Mouse (Mus musculus) liver, embryonic 15.5 days (tissue): ENCODE data around the gene Arhgap18. TPM values are rescaled to one million over a fixed set of nuclear protein-coding genes. Genes with fewer than 3 reads are reported as not detected.

Experiments used
- ATAC-seq: fragments of 200-750 bp; cut with Nextera tagmentation; 2 replicates; pipeline ENCODE4 v1.8.0; 2017; ENCODE audit warnings: moderate number of reproducible peaks, mild to moderate bottlenecking, moderate library complexity; ENCODE audit not compliant: insufficient read depth
- H3K27ac ChIP-seq: fragments of 300-500 bp; sonication (generic); replicated peaks from 2 replicates; pipeline ENCODE4 v1.5.1; 2015; ENCODE audit warnings: mild to moderate bottlenecking, inconsistent platforms
- H3K27me3 ChIP-seq: fragments of 300-500 bp; sonication (generic); 2 replicates; pipeline ENCODE4 v1.6.1; 2015; ENCODE audit warnings: mild to moderate bottlenecking, inconsistent platforms
- H3K36me3 ChIP-seq: fragments of 300-500 bp; sonication (generic); replicated peaks from 2 replicates; pipeline ENCODE4 v1.6.1; 2015; ENCODE audit warnings: moderate library complexity, mild to moderate bottlenecking, inconsistent platforms
- H3K4me1 ChIP-seq: fragments of 300-500 bp; sonication (generic); replicated peaks from 2 replicates; pipeline ENCODE4 v1.6.1; 2015; ENCODE audit warnings: inconsistent platforms
- H3K4me2 ChIP-seq: fragments of 300-500 bp; sonication (generic); 2 replicates; pipeline ENCODE4 v1.6.1; 2015; ENCODE audit warnings: moderate library complexity, mild to moderate bottlenecking, inconsistent platforms
- H3K4me3 ChIP-seq: fragments of 300-500 bp; sonication (generic); replicated peaks from 2 replicates; pipeline ENCODE4 v1.5.1; 2015; ENCODE audit warnings: mild to moderate bottlenecking, inconsistent platforms
- H3K9ac ChIP-seq: fragments of 300-500 bp; sonication (generic); 2 replicates; pipeline ENCODE4 v1.6.1; 2015; ENCODE audit warnings: moderate library complexity, mild to moderate bottlenecking, inconsistent platforms
- H3K9me3 ChIP-seq: fragments of 300-500 bp; sonication (generic); replicated peaks from 2 replicates; pipeline ENCODE4 v1.6.1; 2016; ENCODE audit warnings: inconsistent platforms
- WGBS: fragments of 180-500 bp; shearing (Covaris S2); methylation state at CpG from one replicate; pipeline ENCODE4 v1.1.7; 2015; ENCODE audit warnings: mixed read lengths; ENCODE audit not compliant: insufficient replicate concordance; 5-methylcytosine and 5-hydroxymethylcytosine counted together
- polyA plus RNA-seq: library from polyadenylated mRNA; unstranded; fragments of >200 nt; fragmentation: Nextera tagmentation; extraction: Ambion mirVana; gene quantifications from 2 replicates; pipeline ENCODE4 v1.2.1, GENCODE M21; 2015

The Arhgap18 gene
- polyA plus RNA-seq, 1 experiment from 2014 or later = 7.2 TPM

- 75% methylated on average over 3 of the region's 3 CpGs for WGBS
- Histone ChIP-seq H3K9me3 (no peaks in the 10 kb centered on the region), H3K4me3 (no peak overlapping the region), H3K27ac (no peak overlapping the region), H3K36me3 (no peaks in the 10 kb centered on the region), H3K9ac (no peak overlapping the region), H3K4me2 (no peak overlapping the region), H3K27me3 (no peaks in the 10 kb centered on the region), H3K4me1 (peaks cover 21% of the 10 kb centered on the region)
- ATAC-seq = no peak
Observed at GRCm38 (mm10) chr10:26832669-26833249, 79.5 kb downstream of the Arhgap18 start.

- H3K27me3 ChIP-seq = no peaks in the 10 kb centered on the region
- no peak overlapping the region for H3K27ac ChIP-seq
- H3K9ac ChIP-seq = no peak overlapping the region
- no peaks in the 10 kb centered on the region for H3K36me3 ChIP-seq
- H3K4me3 ChIP-seq = no peak overlapping the region
- H3K4me2 ChIP-seq = no peak overlapping the region
- 55% methylated on average over 3 of the region's 3 CpGs for WGBS
- ATAC-seq = no peak
- no peaks in the 10 kb centered on the region for H3K9me3 ChIP-seq
- H3K4me1 ChIP-seq = peaks cover 16% of the 10 kb centered on the region
Observed at GRCm38 (mm10) chr10:26833393-26833792, 80.2 kb downstream of the Arhgap18 start.

GRCm38 (mm10) chr10:26849311-26849710 is 96.1 kb downstream of the Arhgap18 start:
- no peaks in the 10 kb centered on the region for H3K27me3 ChIP-seq
- 83% methylated on average over 4 of the region's 4 CpGs for WGBS

GRCm38 (mm10) chr10:26849854-26850253 is 96.6 kb downstream of the Arhgap18 start:
- no peak for ATAC-seq
- Histone ChIP-seq H3K36me3 (no peaks in the 10 kb centered on the region), H3K27ac (no peak overlapping the region), H3K9me3 (no peaks in the 10 kb centered on the region), H3K27me3 (no peaks in the 10 kb centered on the region), H3K4me3 (no peak overlapping the region), H3K9ac (no peak overlapping the region), H3K4me2 (no peak overlapping the region), H3K4me1 (no peaks in the 10 kb centered on the region)
- WGBS = 51% methylated on average over 6 of the region's 6 CpGs

More at GRCm38 (mm10) chr10:26849311-26849710, 96.1 kb downstream of the Arhgap18 start:
- no peak overlapping the region for H3K4me2 ChIP-seq
- H3K4me1 ChIP-seq = no peaks in the 10 kb centered on the region
- no peak overlapping the region for H3K9ac ChIP-seq
- H3K4me3 ChIP-seq = no peak overlapping the region
- no peaks in the 10 kb centered on the region for H3K36me3 ChIP-seq
- no peak for ATAC-seq
- no peaks in the 10 kb centered on the region for H3K9me3 ChIP-seq
- no peak overlapping the region for H3K27ac ChIP-seq

- WGBS = 79% methylated on average over 5 of the region's 5 CpGs
- Histone ChIP-seq H3K27ac (no peak overlapping the region), H3K4me3 (no peak overlapping the region), H3K4me1 (no peaks in the 10 kb centered on the region), H3K27me3 (no peaks in the 10 kb centered on the region), H3K36me3 (no peaks in the 10 kb centered on the region), H3K9ac (no peak overlapping the region), H3K9me3 (no peaks in the 10 kb centered on the region), H3K4me2 (no peak overlapping the region)
- ATAC-seq = no peak
Observed at GRCm38 (mm10) chr10:26854556-26855100, 101.4 kb downstream of the Arhgap18 start.

GRCm38 (mm10) chr10:26855851-26856535 is 102.8 kb downstream of the Arhgap18 start:
- no peak overlapping the region for H3K4me2 ChIP-seq

GRCm38 (mm10) chr10:26857583-26857982 is 104.4 kb downstream of the Arhgap18 start:
- no peak for ATAC-seq
- no peak overlapping the region for H3K4me3 ChIP-seq
- 59% methylated on average over 4 of the region's 4 CpGs for WGBS
- H3K27ac ChIP-seq = no peak overlapping the region
- no peak overlapping the region for H3K9ac ChIP-seq
- no peak overlapping the region for H3K4me2 ChIP-seq
- no peaks in the 10 kb centered on the region for H3K9me3 ChIP-seq
- H3K36me3 ChIP-seq = no peaks in the 10 kb centered on the region
- no peaks in the 10 kb centered on the region for H3K4me1 ChIP-seq
- H3K27me3 ChIP-seq = no peaks in the 10 kb centered on the region

More at GRCm38 (mm10) chr10:26855851-26856535, 102.8 kb downstream of the Arhgap18 start:
- Histone ChIP-seq H3K9ac (no peak overlapping the region), H3K4me1 (no peaks in the 10 kb centered on the region), H3K27ac (no peak overlapping the region), H3K36me3 (no peaks in the 10 kb centered on the region), H3K27me3 (no peaks in the 10 kb centered on the region), H3K9me3 (no peaks in the 10 kb centered on the region), H3K4me3 (no peak overlapping the region)
- no peak for ATAC-seq
- WGBS = 70% methylated on average over 8 of the region's 8 CpGs

GRCm38 (mm10) chr10:26858537-26858936 is 105.3 kb downstream of the Arhgap18 start:
- H3K4me1 ChIP-seq = no peaks in the 10 kb centered on the region
- H3K27me3 ChIP-seq = no peaks in the 10 kb centered on the region
- no peak overlapping the region for H3K4me3 ChIP-seq
- no peak for ATAC-seq
- no peak overlapping the region for H3K27ac ChIP-seq
- H3K9me3 ChIP-seq = no peaks in the 10 kb centered on the region
- H3K36me3 ChIP-seq = no peaks in the 10 kb centered on the region
- no peak overlapping the region for H3K9ac ChIP-seq
- WGBS = 82% methylated on average over 4 of the region's 4 CpGs
- no peak overlapping the region for H3K4me2 ChIP-seq

- H3K27me3 ChIP-seq = no peaks in the 10 kb centered on the region
- H3K9me3 ChIP-seq = no peaks in the 10 kb centered on the region
- no peak overlapping the region for H3K9ac ChIP-seq
- ATAC-seq = no peak
- no peak overlapping the region for H3K27ac ChIP-seq
- no peak overlapping the region for H3K4me2 ChIP-seq
- no peak overlapping the region for H3K4me3 ChIP-seq
- no peaks in the 10 kb centered on the region for H3K36me3 ChIP-seq
- no peaks in the 10 kb centered on the region for H3K4me1 ChIP-seq
Observed at GRCm38 (mm10) chr10:26861231-26861630, 108.0 kb downstream of the Arhgap18 start.

- Histone ChIP-seq H3K9ac (no peak overlapping the region), H3K9me3 (no peaks in the 10 kb centered on the region), H3K27me3 (no peaks in the 10 kb centered on the region), H3K36me3 (no peaks in the 10 kb centered on the region), H3K4me1 (no peaks in the 10 kb centered on the region), H3K4me2 (no peak overlapping the region), H3K27ac (no peak overlapping the region), H3K4me3 (no peak overlapping the region)
- 67% methylated on average over 4 of the region's 4 CpGs for WGBS
- no peak for ATAC-seq
Observed at GRCm38 (mm10) chr10:26862207-26862606, 109.0 kb downstream of the Arhgap18 start.

GRCm38 (mm10) chr10:26863982-26864381 is 110.8 kb downstream of the Arhgap18 start:
- Histone ChIP-seq H3K27ac (no peak overlapping the region), H3K4me2 (no peak overlapping the region), H3K27me3 (no peaks in the 10 kb centered on the region), H3K9ac (no peak overlapping the region), H3K9me3 (no peaks in the 10 kb centered on the region), H3K4me1 (no peaks in the 10 kb centered on the region), H3K36me3 (no peaks in the 10 kb centered on the region), H3K4me3 (no peak overlapping the region)
- no peak for ATAC-seq
- 76% methylated on average over 1 of the region's 1 CpGs for WGBS
